Mouse (Mus musculus) ES-Bruce4 (cell line): ENCODE data around the gene Nrcam. TPM values are rescaled to one million over a fixed set of nuclear protein-coding genes. Genes with fewer than 3 reads are reported as not detected.

Source experiments
- H3K27ac ChIP-seq: 2 replicates; pipeline ENCODE4 v1.5.1; 2012; ENCODE audit warnings: low read length, inconsistent platforms; ENCODE audit not compliant: insufficient read depth
- H3K27me3 ChIP-seq: 2 replicates; pipeline ENCODE4 v1.6.1; 2012; ENCODE audit warnings: mild to moderate bottlenecking, low read length, inconsistent platforms; ENCODE audit not compliant: control insufficient read depth, poor library complexity, insufficient read depth, severe bottlenecking
- H3K36me3 ChIP-seq: 2 replicates; pipeline ENCODE4 v1.6.1; 2012; ENCODE audit warnings: inconsistent platforms, mild to moderate bottlenecking, low read length, moderate library complexity; ENCODE audit not compliant: control insufficient read depth, poor library complexity, insufficient read depth, severe bottlenecking
- H3K4me1 ChIP-seq: one replicate; pipeline ENCODE4 v1.8.1; 2011; ENCODE audit warnings: low read length; ENCODE audit not compliant: control insufficient read depth, insufficient read depth
- H3K4me3 ChIP-seq: 2 replicates; pipeline ENCODE4 v1.5.1; 2011; ENCODE audit warnings: low read depth, mild to moderate bottlenecking, low read length
- H3K9ac ChIP-seq: 2 replicates; pipeline ENCODE4 v1.6.1; 2012; ENCODE audit warnings: low read depth, mild to moderate bottlenecking, inconsistent platforms; ENCODE audit not compliant: poor library complexity, severe bottlenecking
- H3K9me3 ChIP-seq: replicated peaks from 2 replicates; pipeline ENCODE4 v1.6.1; 2012; ENCODE audit warnings: mild to moderate bottlenecking, low read length, inconsistent platforms; ENCODE audit not compliant: control insufficient read depth, poor library complexity, insufficient read depth, severe bottlenecking
- CTCF ChIP-seq: IDR thresholded peaks from one replicate; pipeline ENCODE4 v1.8.1; 2011; ENCODE audit warnings: low read depth, low read length
- EP300 ChIP-seq: IDR thresholded peaks from 2 replicates; pipeline ENCODE4 v1.6.1; 2011; ENCODE audit warnings: low read depth, low read length; ENCODE audit not compliant: insufficient read depth
- POLR2A ChIP-seq: IDR thresholded peaks from one replicate; pipeline ENCODE4 v1.8.1; 2011; ENCODE audit warnings: low read length; ENCODE audit not compliant: insufficient read depth
- polyA plus RNA-seq: library from polyadenylated mRNA; stranded (reverse); fragments of >200 nt; gene quantifications from 2 replicates; pipeline ENCODE4 v1.2.4, GENCODE M21; 2011; ENCODE audit warnings: low read depth; ENCODE audit not compliant: missing spikeins, insufficient read depth, insufficient read length

Gene Nrcam
- polyA plus RNA-seq, 1 experiment, result 2.7 TPM

DNA sequence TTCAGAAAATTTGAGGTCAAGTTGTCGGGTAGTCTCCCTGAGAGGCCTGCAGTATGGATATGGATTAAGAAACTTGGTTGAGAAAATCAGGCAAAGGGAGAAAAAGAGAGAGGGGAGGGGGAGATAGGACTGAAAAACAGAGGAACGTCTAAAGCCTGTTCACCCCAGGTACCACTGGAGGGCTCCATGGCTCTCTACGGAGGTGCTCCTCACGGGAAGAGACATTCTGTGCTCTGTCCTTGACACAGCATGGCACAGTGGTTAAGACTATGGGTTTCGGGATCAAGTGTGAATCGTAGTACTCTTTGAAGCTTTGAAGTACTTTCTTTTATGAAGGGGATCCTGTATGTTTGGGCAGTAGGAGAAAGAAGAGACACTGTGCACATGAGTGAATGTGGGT, 1.2 kb upstream of the Nrcam start:
- H3K27me3 ChIP-seq, result no peaks in the 10 kb centered on the region

DNA sequence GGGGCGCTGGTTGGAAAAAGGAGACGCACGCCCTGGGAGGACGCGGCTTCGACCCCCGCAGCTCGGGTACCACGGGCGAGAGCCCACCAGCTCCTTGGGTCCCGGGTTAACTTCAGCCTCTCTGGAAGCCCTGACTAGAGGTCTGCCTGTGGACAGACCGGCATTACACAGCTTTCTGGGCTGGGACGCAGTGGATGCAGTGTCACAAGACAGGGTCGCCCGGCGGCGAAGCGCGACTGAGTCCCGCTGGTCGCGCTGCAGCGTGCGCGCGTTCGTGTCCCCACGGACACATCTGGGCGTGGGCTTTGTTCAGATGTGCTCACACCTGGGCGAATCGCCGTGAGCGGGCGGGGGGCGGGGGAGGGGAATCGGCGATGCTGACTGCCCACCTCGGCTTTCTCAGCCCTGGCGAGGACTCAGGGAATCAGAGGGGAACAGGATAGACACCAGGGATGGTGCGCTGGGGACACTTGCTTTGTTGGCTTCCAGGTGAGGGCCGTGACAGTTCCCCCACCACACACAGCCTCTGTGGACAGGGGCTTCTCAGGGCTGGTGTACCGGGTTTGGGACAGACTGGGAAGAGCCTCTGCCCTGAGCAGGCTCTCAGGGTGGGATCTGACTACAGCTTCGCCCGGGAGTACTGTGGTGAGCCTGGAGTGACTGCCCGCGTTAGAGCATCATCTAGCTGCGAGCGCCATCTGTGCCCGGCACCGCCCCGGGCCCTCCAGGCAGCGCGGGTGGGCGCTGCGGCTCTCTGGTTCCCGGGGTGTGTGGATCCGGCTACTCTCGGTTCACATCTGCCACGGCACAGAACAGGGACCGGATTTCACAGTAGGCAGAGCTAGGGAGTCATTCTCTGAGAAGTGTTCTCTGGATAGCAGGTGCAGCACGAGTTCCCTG, 881 bp downstream of the Nrcam start:
- peak overlapping the region; percentile 83 for H3K4me3 ChIP-seq
- TF ChIP-seq EP300 (0 out of 2 replicates have a peak, but pooled peaks have one; percentile 10), POLR2A (no peak)
- no peaks in the 10 kb centered on the region for H3K9me3 ChIP-seq
- peak overlapping the region; percentile 24 for H3K9ac ChIP-seq
- no peaks in the 10 kb centered on the region for H3K4me1 ChIP-seq
- H3K36me3 ChIP-seq, result no peaks in the 10 kb centered on the region
- H3K27me3 ChIP-seq, result no peaks in the 10 kb centered on the region
- H3K27ac ChIP-seq, result no peak overlapping the region

More for the DNA sequence above, 1.2 kb upstream of the Nrcam start:
- Histone ChIP-seq H3K9me3 (no peaks in the 10 kb centered on the region), H3K4me3 (no peak overlapping the region), H3K36me3 (no peaks in the 10 kb centered on the region), H3K9ac (no peak overlapping the region), H3K27ac (no peak overlapping the region), H3K4me1 (no peaks in the 10 kb centered on the region)
- TF ChIP-seq CTCF, result peak; percentile 55
- TF ChIP-seq POLR2A, result no peak

DNA sequence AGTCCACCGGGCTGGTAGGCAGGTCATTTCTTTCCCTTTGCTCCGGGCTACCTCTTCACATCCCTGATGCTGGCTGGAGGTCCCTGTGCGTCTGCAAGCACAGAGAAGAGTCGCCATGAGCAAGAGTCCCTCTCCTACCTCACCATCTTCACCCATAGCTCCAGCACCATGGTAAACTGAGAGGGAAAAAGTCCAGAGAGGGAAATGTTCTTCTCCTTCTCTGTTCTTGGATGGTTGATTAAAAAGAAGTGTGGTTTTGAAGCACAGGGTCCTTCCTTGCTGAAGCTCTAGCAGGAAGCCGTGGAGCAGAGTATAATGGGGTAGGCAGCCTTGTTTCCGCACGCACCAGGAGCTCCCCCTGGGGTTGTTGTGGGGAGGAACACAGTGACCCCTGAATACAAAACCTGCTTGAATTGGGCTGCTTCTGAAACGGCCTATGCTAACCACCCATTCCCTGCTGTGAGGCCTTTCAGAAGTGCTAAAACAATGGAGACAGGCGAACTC, 1.6 kb downstream of the Nrcam start:
- H3K4me3 ChIP-seq, result peak overlapping the region; percentile 83
- no peak overlapping the region for H3K27ac ChIP-seq
- H3K4me1 ChIP-seq, result no peaks in the 10 kb centered on the region
- no peaks in the 10 kb centered on the region for H3K27me3 ChIP-seq
- TF ChIP-seq EP300, result no peak
- peak; percentile 16 for TF ChIP-seq CTCF
- no peak for TF ChIP-seq POLR2A
- H3K9me3 ChIP-seq, result no peaks in the 10 kb centered on the region
- no peaks in the 10 kb centered on the region for H3K36me3 ChIP-seq
- peak overlapping the region; percentile 24; the same call in 1 of the 2 replicates for H3K9ac ChIP-seq

DNA sequence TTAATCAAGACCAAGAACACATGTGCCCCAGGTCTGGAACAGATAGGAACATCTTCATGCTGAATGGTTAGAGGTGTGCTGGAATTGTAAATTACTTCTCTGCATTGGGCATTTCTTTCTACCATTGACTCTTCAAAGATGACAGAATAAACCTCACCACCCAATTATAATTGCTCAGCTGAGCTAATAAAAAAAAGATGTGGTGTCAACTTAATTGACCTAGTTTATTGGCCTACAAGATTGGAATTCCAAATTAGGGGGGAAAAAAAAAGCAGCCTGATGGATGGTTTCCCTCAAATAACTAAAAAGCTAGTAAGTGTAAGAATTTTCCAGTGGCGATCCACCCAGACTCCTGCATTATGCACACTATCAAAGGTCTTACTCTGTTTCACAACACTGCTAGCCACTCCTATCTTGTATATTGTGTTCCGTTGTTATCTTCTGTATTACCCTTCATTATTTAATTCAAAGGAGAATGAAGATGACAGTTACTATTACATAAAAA, 8.5 kb downstream of the Nrcam start:
- Histone ChIP-seq H3K4me1 (peaks cover 2% of the 10 kb centered on the region), H3K4me3 (no peak overlapping the region), H3K36me3 (no peaks in the 10 kb centered on the region), H3K9ac (no peak overlapping the region), H3K27me3 (no peaks in the 10 kb centered on the region; the same call in 1 of the 2 replicates), H3K9me3 (no peaks in the 10 kb centered on the region), H3K27ac (no peak overlapping the region)
- TF ChIP-seq EP300, result no peak
- TF ChIP-seq CTCF, result no peak
- no peak for TF ChIP-seq POLR2A

DNA sequence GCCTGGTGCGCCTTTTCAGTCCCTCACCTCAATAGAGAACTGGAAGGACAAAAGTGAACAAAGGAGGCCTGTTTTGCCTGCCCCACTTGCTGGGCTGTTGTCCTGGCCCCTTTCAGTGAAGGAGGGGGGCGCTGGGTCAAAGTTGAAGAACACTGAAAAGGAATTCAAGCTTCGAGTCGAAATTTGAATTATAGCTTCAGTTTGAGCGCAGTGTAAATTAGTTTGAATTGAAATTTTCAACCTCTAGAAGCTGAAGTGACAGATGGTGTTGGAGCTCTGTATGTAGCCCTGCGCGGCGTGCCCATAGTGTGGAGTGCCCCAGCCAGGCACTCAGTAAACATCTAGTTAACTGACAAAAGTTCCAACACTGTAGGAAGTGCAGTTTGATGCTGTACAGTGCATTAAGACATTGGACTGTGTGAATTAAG, 9.5 kb downstream of the Nrcam start:
- Histone ChIP-seq H3K27ac (no peak overlapping the region), H3K4me1 (peaks cover 2% of the 10 kb centered on the region), H3K9ac (no peak overlapping the region), H3K36me3 (no peaks in the 10 kb centered on the region), H3K27me3 (no peaks in the 10 kb centered on the region; the same call in 1 of the 2 replicates), H3K9me3 (no peaks in the 10 kb centered on the region), H3K4me3 (no peak overlapping the region)
- no peak for TF ChIP-seq EP300
- TF ChIP-seq POLR2A, result no peak
- TF ChIP-seq CTCF, result no peak

DNA sequence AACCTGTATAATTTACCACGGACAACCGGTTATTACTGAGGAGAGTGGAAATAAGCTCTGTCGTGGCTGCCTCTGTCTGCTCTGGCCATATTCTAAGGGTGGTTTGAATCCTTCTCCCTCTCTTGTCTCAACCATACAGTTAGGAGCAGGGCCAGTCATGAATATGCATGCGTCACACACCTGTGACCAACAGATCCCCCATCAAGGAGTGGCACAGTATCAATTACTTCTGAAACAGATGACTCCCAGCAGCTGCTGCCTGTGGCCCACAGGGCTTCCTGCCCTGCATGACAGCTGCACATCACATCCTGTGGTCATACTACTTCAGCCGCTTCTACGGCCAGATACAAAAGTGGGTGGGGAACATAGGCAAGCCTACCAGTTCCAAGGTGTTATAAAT, 15.4 kb downstream of the Nrcam start:
- Histone ChIP-seq H3K4me1 (peaks cover 1% of the 10 kb centered on the region), H3K36me3 (no peaks in the 10 kb centered on the region), H3K27me3 (no peaks in the 10 kb centered on the region), H3K9ac (no peak overlapping the region), H3K9me3 (no peaks in the 10 kb centered on the region), H3K27ac (no peak overlapping the region), H3K4me3 (no peak overlapping the region)
- TF ChIP-seq EP300 (no peak), CTCF (no peak), POLR2A (no peak)
